Mouse (Mus musculus) lung, embryonic 16.5 days (tissue): ENCODE results near the gene 0610040J01Rik. TPM values are rescaled to one million over a fixed set of nuclear protein-coding genes. Genes with fewer than 3 reads are reported as not detected.
A peak's percentile ranks its signal among the peaks of the same experiment; 100 is the strongest.
"Not testable (repeated sequence)": the region's sequence is repeated elsewhere in the genome, so short reads cannot be mapped to it uniquely, and the experiment has no call there.

Source experiments
- ATAC-seq: fragments of 200-750 bp; cut with Nextera tagmentation; 2 replicates; pipeline ENCODE4 v1.8.0; 2017; ENCODE audit warnings: low read depth, mild to moderate bottlenecking, moderate library complexity
- H3K27ac ChIP-seq: fragments of 300-500 bp; sonication (generic); 2 replicates; pipeline ENCODE4 v1.5.1; 2014; ENCODE audit warnings: mild to moderate bottlenecking, control low read depth, low read length
- H3K27me3 ChIP-seq: fragments of 300-500 bp; sonication (generic); 2 replicates; pipeline ENCODE4 v1.6.1; 2014; ENCODE audit warnings: low read depth, low read length, mixed read lengths; ENCODE audit not compliant: control insufficient read depth, insufficient read depth
- H3K36me3 ChIP-seq: fragments of 300-500 bp; sonication (generic); 2 replicates; pipeline ENCODE4 v1.6.1; 2014; ENCODE audit warnings: low read length; ENCODE audit not compliant: control insufficient read depth, insufficient read depth
- H3K4me1 ChIP-seq: fragments of 300-500 bp; sonication (generic); replicated peaks from 2 replicates; pipeline ENCODE4 v1.6.1; 2014; ENCODE audit warnings: low read length, mixed read lengths; ENCODE audit not compliant: control insufficient read depth, insufficient read depth
- H3K4me2 ChIP-seq: fragments of 300-500 bp; sonication (generic); 2 replicates; pipeline ENCODE4 v1.6.1; 2014; ENCODE audit warnings: low read depth, low read length, control low read depth
- H3K4me3 ChIP-seq: fragments of 300-500 bp; sonication (generic); 2 replicates; pipeline ENCODE4 v1.5.1; 2014; ENCODE audit warnings: mild to moderate bottlenecking, low read length, control low read depth
- H3K9ac ChIP-seq: fragments of 300-500 bp; sonication (generic); 2 replicates; pipeline ENCODE4 v1.6.1; 2014; ENCODE audit warnings: low read length, control low read depth
- H3K9me3 ChIP-seq: fragments of 300-500 bp; sonication (generic); 2 replicates; pipeline ENCODE4 v1.6.1; 2016; ENCODE audit warnings: low read length; ENCODE audit not compliant: control insufficient read depth
- WGBS: fragments of 180-500 bp; shearing (Covaris S2); extraction: QIAGEN DNeasy Blood & Tissue Kit; methylation state at CpG from one replicate; pipeline ENCODE4 v1.1.7; 2014; 5-methylcytosine and 5-hydroxymethylcytosine counted together
- polyA plus RNA-seq: library from polyadenylated mRNA; unstranded; fragments of >200 nt; fragmentation: Nextera tagmentation; extraction: Ambion mirVana; gene quantifications from 2 replicates; pipeline ENCODE4 v1.2.1, GENCODE M21; 2015

The 0610040J01Rik gene
- polyA plus RNA-seq, 1 experiment from 2014 or later: 26.7 TPM

- Histone ChIP-seq H3K4me1 (peaks cover 5% of the 10 kb centered on the region; the same call in 1 of the 2 replicates), H3K4me2 (no peak overlapping the region), H3K27me3 (no peaks in the 10 kb centered on the region), H3K4me3 (no peak overlapping the region), H3K36me3 (0 out of 2 replicates have a peak, but pooled peaks cover 3% of the 10 kb centered on the region), H3K27ac (no peak overlapping the region), H3K9me3 (no peaks in the 10 kb centered on the region), H3K9ac (no peak overlapping the region)
- ATAC-seq: 0 out of 2 replicates have a peak, but pooled peaks have one; percentile 47
- 25% methylated on average over 6 of the region's 6 CpGs for WGBS
These were observed 74.5 kb downstream of the 0610040J01Rik start for GRCm38 (mm10) chr5:63886709-63887108.

- Histone ChIP-seq H3K4me1 (peaks cover 7% of the 10 kb centered on the region; the same call in 1 of the 2 replicates), H3K27me3 (no peaks in the 10 kb centered on the region), H3K9ac (no peak overlapping the region), H3K27ac (no peak overlapping the region), H3K9me3 (no peaks in the 10 kb centered on the region), H3K36me3 (0 out of 2 replicates have a peak, but pooled peaks cover 3% of the 10 kb centered on the region), H3K4me3 (no peak overlapping the region), H3K4me2 (no peak overlapping the region)
- ATAC-seq: no peak
- 96% methylated on average over 4 of the region's 4 CpGs for WGBS
These were observed 74.9 kb downstream of the 0610040J01Rik start for GRCm38 (mm10) chr5:63887111-63887510.

- no peaks in the 10 kb centered on the region for H3K27me3 ChIP-seq
- H3K9ac ChIP-seq: no peak overlapping the region
- 51% methylated on average over 4 of the region's 4 CpGs for WGBS
- 0 out of 2 replicates have a peak, but pooled peaks cover 3% of the 10 kb centered on the region for H3K36me3 ChIP-seq
- H3K27ac ChIP-seq: peak overlapping the region; percentile 69; the same call in 1 of the 2 replicates
- H3K9me3 ChIP-seq: no peaks in the 10 kb centered on the region; the same call in 1 of the 2 replicates
- H3K4me3 ChIP-seq: no peak overlapping the region
- H3K4me2 ChIP-seq: no peak overlapping the region
- peaks cover 15% of the 10 kb centered on the region; the same call in 1 of the 2 replicates for H3K4me1 ChIP-seq
- ATAC-seq: peak; percentile 62
These were observed 79.1 kb downstream of the 0610040J01Rik start for GRCm38 (mm10) chr5:63891241-63891640.

GRCm38 (mm10) chr5:63891912-63892311 lies 79.7 kb downstream of the 0610040J01Rik start:
- Histone ChIP-seq H3K36me3 (0 out of 2 replicates have a peak, but pooled peaks cover 3% of the 10 kb centered on the region), H3K4me1 (peaks cover 15% of the 10 kb centered on the region; the same call in 1 of the 2 replicates), H3K9ac (no peak overlapping the region), H3K4me2 (no peak overlapping the region), H3K4me3 (no peak overlapping the region), H3K9me3 (no peaks in the 10 kb centered on the region; the same call in 1 of the 2 replicates), H3K27me3 (no peaks in the 10 kb centered on the region), H3K27ac (peak overlapping the region; percentile 69)
- ATAC-seq: peak; percentile 61
- WGBS: 47% methylated on average over 6 of the region's 6 CpGs

- not testable (repeated sequence) for H3K36me3 ChIP-seq, H3K4me1 ChIP-seq, H3K4me2 ChIP-seq, ATAC-seq, H3K27me3 ChIP-seq, H3K27ac ChIP-seq, H3K9ac ChIP-seq, H3K4me3 ChIP-seq, H3K9me3 ChIP-seq
- WGBS: 81% methylated on average over 5 of the region's 5 CpGs
These were observed 85.0 kb downstream of the 0610040J01Rik start for GRCm38 (mm10) chr5:63897001-63897819.

GRCm38 (mm10) chr5:63897820-63898110 lies 85.6 kb downstream of the 0610040J01Rik start:
- H3K9me3 ChIP-seq: no peaks in the 10 kb centered on the region; the same call in 1 of the 2 replicates
- H3K4me2 ChIP-seq: no peak overlapping the region
- no peak overlapping the region for H3K4me3 ChIP-seq
- no peaks in the 10 kb centered on the region for H3K27me3 ChIP-seq
- no peaks in the 10 kb centered on the region for H3K36me3 ChIP-seq
- no peak for ATAC-seq
- no peak overlapping the region for H3K9ac ChIP-seq
- no peak overlapping the region for H3K27ac ChIP-seq
- 0 out of 2 replicates have a peak, but pooled peaks cover 3% of the 10 kb centered on the region for H3K4me1 ChIP-seq
- WGBS: 61% methylated on average over 3 of the region's 3 CpGs

GRCm38 (mm10) chr5:63903329-63903728 lies 91.2 kb downstream of the 0610040J01Rik start:
- Histone ChIP-seq H3K36me3 (no peaks in the 10 kb centered on the region), H3K9ac (no peak overlapping the region), H3K4me1 (no peaks in the 10 kb centered on the region), H3K4me2 (no peak overlapping the region), H3K27ac (no peak overlapping the region), H3K27me3 (no peaks in the 10 kb centered on the region), H3K9me3 (no peaks in the 10 kb centered on the region), H3K4me3 (no peak overlapping the region)
- WGBS: 58% methylated on average over 3 of the region's 3 CpGs
- ATAC-seq: no peak

- no peak overlapping the region for H3K27ac ChIP-seq
- H3K27me3 ChIP-seq: no peaks in the 10 kb centered on the region
- WGBS: 36% methylated on average over 13 of the region's 13 CpGs
- 0 out of 2 replicates have a peak, but pooled peaks cover 3% of the 10 kb centered on the region for H3K36me3 ChIP-seq
- no peak overlapping the region for H3K4me3 ChIP-seq
- ATAC-seq: peak; percentile 55
- H3K4me2 ChIP-seq: no peak overlapping the region
- no peaks in the 10 kb centered on the region for H3K4me1 ChIP-seq
- no peaks in the 10 kb centered on the region for H3K9me3 ChIP-seq
- H3K9ac ChIP-seq: no peak overlapping the region
These were observed 94.3 kb downstream of the 0610040J01Rik start for GRCm38 (mm10) chr5:63906149-63907093.

- H3K4me1 ChIP-seq: no peaks in the 10 kb centered on the region
- 0 out of 2 replicates have a peak, but pooled peaks cover 3% of the 10 kb centered on the region for H3K36me3 ChIP-seq
- no peak overlapping the region for H3K27ac ChIP-seq
- no peak overlapping the region for H3K4me3 ChIP-seq
- H3K9me3 ChIP-seq: no peaks in the 10 kb centered on the region
- no peak overlapping the region for H3K9ac ChIP-seq
- H3K4me2 ChIP-seq: no peak overlapping the region
- WGBS: 58% methylated on average over 4 of the region's 4 CpGs
- H3K27me3 ChIP-seq: no peaks in the 10 kb centered on the region
- no peak for ATAC-seq
These were observed 95.3 kb downstream of the 0610040J01Rik start for GRCm38 (mm10) chr5:63907513-63907912.
